Mouse (Mus musculus): Measurements from ENCODE around the gene Pih1d3.

Gene Pih1d3

GRCm38 (mm10) chr1:31222564-31222963 lies at the start of gene Pih1d3, which contains the start of gene 4931428L18Rik:
TSS of gene Pih1d3 (plus strand) at chr1:31222838.
TSS of gene 4931428L18Rik (minus strand) at chr1:31222684.
- DNase-seq: no peak

- DNase-seq: no peak
These were observed 47.2 kb upstream of the Pih1d3 start for GRCm38 (mm10) chr1:31175401-31175800.

DNA sequence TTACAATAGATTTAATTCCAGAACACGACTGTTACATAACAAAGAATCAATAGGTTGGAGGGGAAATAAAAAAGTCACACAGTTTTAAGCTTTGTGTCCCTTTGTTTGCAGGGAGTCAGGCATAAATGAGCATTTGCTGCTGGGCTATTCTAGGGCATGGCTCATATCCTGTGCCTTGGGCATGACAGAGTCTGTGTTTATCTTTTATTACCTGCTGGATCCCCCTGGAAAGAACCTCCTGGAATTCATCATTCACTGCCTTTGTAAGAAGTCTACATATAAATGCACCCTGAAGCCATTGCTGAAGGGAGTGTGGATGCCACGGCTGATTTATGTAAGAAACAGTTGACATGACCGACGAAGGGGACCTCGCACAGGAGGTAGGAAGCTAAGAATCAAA lies 46.5 kb upstream of the Pih1d3 start, which contains the start of gene Lgsn:
Lgsn (plus strand) TSS at position 301 of the 400 bp plus-strand sequence.
- no peak for DNase-seq

DNA sequence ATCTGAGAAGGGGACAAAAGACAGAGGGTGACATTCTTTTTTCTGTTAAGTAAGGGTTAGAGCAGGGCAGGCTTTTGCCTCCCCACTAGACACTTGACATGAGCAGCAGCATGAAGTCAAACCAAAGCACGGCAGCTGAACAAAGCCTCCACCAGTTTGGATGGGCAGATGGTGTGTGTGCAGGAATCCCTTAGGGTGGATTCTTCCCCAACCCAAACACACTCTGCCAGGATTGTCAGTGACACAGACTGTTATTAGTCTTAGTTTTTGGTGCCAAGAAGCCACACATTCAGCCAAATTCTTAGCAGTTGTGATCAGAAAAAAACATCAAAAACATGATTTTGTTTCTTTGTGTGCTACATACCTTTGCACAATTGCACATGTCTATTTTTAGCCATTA lies 44.4 kb upstream of the Pih1d3 start:
- no peak for DNase-seq

GRCm38 (mm10) chr1:31190237-31190866 lies 32.3 kb upstream of the Pih1d3 start:
- no peak for DNase-seq

- DNase-seq: no peak
These were observed 27.0 kb upstream of the Pih1d3 start for GRCm38 (mm10) chr1:31195633-31196032.

GRCm38 (mm10) chr1:31196959-31197358 lies 25.7 kb upstream of the Pih1d3 start:
- DNase-seq: no peak

- no peak for DNase-seq
These were observed 18.9 kb upstream of the Pih1d3 start for GRCm38 (mm10) chr1:31203771-31204170.

GRCm38 (mm10) chr1:31205346-31205745 lies 17.3 kb upstream of the Pih1d3 start:
- DNase-seq: no peak

DNA sequence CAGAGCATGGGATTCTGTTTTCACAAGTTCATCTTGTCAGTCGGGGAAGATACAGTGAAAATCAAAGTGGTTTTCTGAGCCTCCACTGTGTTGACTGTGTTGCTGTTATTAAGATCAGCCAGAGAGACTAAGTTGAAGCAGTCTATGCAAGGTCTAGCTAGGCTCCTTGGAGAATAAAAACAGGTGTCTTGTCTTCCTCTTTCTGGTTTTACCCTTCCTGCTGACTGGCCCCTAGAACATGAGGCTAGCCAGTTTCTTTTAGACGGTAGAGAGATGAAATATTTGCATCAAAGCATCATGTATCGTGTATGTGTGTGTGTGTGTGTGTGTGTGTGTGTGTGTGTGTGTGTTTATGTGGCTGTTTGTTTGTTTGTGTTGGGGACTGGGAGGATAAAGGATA lies 16.9 kb upstream of the Pih1d3 start:
- no peak for DNase-seq

DNA sequence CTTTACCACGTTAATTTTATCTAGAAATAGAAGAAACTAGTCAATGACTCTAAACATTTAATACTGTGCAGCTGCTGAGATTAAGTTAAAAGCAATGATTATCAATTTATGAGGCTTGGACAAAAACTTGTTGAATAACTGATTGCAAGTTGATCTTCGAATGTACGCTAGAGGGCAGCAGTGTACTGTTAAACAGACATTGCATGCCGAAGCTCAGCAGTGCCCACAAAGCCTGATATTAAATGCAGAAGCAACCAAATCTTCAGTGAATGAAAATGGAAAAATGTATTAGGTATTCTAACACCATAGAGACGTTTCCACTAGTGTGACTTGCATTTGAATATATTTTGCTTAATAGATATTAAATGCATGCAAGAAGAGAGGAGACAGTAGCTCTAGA lies 12.5 kb upstream of the Pih1d3 start:
- DNase-seq: peak; percentile 39

- no peak for DNase-seq
These were observed 7.8 kb upstream of the Pih1d3 start for GRCm38 (mm10) chr1:31214831-31215230.

DNA sequence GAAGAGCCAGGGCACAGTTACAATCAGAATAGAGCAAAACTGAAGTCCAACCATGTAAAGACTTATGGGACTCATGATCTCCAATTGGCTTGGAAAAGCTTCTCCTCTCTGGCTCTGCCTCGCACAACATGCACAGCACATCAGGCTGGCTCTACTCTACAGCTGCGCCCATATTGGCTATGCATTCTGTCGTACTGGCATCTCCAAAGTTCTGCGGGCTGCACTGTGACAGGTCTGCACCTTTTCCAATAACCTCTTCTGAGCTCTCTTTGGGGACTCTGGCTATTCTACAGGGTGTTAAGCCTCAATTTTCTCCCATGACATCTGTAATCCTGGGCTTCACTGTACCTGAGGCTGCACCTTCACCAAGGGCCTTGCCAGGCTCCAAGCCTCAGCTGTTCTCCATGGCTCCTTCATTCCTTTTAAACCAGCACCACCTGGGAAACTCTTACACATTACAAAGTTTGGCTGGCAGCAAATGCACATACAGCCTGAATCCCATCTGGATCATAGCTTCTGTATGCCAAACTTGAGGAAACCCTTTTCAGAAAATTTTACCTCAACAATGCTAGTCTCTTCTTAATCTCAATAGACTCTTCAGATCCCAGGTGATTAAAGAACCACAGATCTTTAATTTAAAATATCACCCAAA lies 1.9 kb upstream of the Pih1d3 start:
- no peak for DNase-seq

DNA sequence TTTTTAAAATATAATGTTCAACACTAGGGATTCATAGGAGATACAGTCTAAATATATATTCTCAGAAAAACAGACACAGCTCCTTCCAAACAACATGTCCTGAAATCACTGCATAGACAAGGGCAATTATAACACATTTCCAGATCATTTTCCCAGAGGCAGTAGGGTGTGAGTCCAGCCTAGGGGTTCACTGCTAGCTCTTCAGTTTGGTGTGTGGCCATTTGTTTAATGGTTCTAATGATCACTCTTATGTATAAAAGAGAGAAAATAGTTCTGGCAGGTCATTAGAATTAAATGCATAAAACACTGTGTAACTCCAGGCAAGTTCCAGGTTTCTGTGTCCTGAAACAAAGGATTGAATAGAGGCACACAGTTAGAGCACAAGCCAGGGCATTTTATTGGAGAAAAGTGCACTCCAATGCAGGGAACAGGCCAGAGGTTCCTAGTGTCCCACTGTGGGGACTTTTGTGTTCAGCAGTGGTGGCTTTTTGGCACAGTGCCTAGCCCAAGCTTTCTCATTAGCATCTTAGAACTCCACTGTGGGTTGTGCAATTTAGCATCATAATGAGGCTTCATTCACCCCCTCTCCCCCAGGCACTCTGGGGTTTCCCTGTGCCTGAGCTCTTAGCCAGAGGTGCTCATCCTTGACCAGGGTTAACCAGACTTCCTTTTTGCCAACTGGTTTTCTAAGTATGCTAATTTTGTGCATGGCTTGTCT lies 10.8 kb downstream of the Pih1d3 start:
- DNase-seq: no peak

DNA sequence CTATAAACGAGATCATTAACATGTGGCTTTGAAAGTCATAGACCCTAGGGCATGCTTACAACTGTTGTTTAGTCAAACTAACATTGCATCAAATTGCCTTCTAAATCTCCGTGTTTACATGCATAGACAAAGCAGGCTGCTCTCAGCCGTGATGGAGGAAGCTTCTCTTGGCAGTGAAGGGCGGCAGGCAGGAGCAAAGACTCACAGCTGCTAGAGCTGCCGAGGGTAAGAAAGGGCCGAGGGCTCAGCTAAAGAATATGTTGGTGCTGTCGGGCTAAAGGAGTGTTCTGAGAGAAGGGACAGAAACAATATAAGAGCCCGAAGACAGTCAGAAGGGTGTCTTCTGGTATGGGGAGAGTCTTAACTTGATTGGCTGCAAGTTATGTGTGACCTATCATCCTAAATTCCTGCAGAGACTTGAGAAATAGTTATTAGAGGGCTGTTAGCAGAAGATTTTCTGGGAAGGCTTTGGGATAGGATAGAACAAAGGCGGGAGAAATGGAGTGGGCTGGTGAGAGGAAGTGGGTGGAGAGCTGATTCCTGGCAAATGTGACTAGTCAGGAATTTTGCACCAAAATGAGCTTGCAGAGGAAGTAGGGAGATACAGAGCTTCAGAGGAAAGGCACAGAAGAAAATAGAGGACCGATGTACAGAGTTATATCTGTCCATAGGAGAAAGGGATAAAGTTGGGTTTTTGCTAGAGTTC lies 37.7 kb downstream of the Pih1d3 start:
- no peak for DNase-seq
